ENCODE assay signal across 28 mouse cellular contexts in genomic region chr10:111040078-111040656, GRCm38 (mm10). TPM values are rescaled to one million over a fixed set of nuclear protein-coding genes. Genes with fewer than 3 reads are reported as not detected.
DNase-seq lines count a peak whose midpoint lies in the region; ATAC-seq and TF ChIP-seq lines count a peak whose summit lies in the region.
"Had no signal": no experiment of that assay in that cellular context is flagged by ENCODE, and none has a peak within 500 bp of the region (broad histone marks: within the 10 kb centered on the region; RNA-seq: fewer than 3 reads in every experiment).

No protein-coding gene starts in this region.

- no peak overlapping the region for H3K27ac ChIP-seq in CH12.LX (ENCODE audit: insufficient read depth, low read depth)
- H3K27ac ChIP-seq: forebrain, embryonic 13.5 days; gastrocnemius, adult 2 months; hindbrain, embryonic 15.5 days; layer of hippocampus, adult 2 months; liver, embryonic 12.5 days; macrophage; stomach, embryonic 15.5 days had no signal

- no peak for DNase-seq in frontal cortex, postnatal 10 days (ENCODE audit: low spot score in 2 of 2)
- DNase-seq in left cerebral cortex, adult 9 months (ENCODE audit: low spot score in 2 of 2), result peak; percentile 10 to 13
- DNase-seq in left cerebral cortex, postnatal 4 days, result no peak
- peak; percentile 13 for DNase-seq in CH12.LX (ENCODE audit: extremely low read depth)
- peak; percentile 7 to 43 for DNase-seq in left cerebral cortex, postnatal 14 days (ENCODE audit: low spot score in 2 of 2)
- DNase-seq in cerebellum, postnatal 4 days (ENCODE audit: low spot score in 2 of 2), result no peak
- DNase-seq in embryo, embryonic 11 days, result no peak
- DNase-seq: adrenal gland, postnatal 25 days; cerebellum, adult 18-20 months; cerebellum, postnatal 10 days; gastrocnemius, adult 2 months; gastrocnemius, postnatal 36 days; heart, adult 18-20 months; heart, postnatal 4 days; kidney, adult 11 months; kidney, postnatal 25 days; liver, postnatal 0 days; midbrain, embryonic 14.5 days; thymus, postnatal 14 days had no signal

- intact Hi-C loops in left cerebral cortex, postnatal 4 days (cut with DNase I), result no loop called here
- intact Hi-C loops in left cerebral cortex, postnatal 14 days (cut with DNase I), result no loop called here

- H3K36me3 ChIP-seq in CH12.LX (replicated peaks in 1 of 2; ENCODE audit: control insufficient read depth in 1 of 2, insufficient read depth in 1 of 2, low read length in 1 of 2), result no peaks in the 10 kb centered on the region
- H3K36me3 ChIP-seq: heart, embryonic 12.5 days; hindbrain, embryonic 15.5 days; liver, embryonic 12.5 days; stomach, embryonic 15.5 days had no signal

- H3K4me3 ChIP-seq in CH12.LX (replicated peaks in 1 of 3; ENCODE audit: low read depth in 2 of 3, low read length in 2 of 3, poor library complexity in 1 of 3), result no peak overlapping the region
- H3K4me3 ChIP-seq: forebrain, embryonic 13.5 days; gastrocnemius, adult 2 months; heart, embryonic 12.5 days; hindbrain, embryonic 15.5 days; layer of hippocampus, adult 2 months; liver, embryonic 12.5 days; stomach, embryonic 15.5 days had no signal

- dilution Hi-C loops in CH12.LX (cut with MboI; ENCODE audit: extremely low pct_ligation_motif_present, extremely low pct_unique_long_range_greater_than_20kb, low sequenced_read_pairs), result no loop called here

- no peak for TF ChIP-seq POLR2A in CH12.LX (IDR thresholded peaks at IDR 0.05; ENCODE audit: low read depth, low read length)

- no peak overlapping the region for H3K4me2 ChIP-seq in CH12.LX (ENCODE audit: insufficient read depth, low read depth, poor library complexity, severe bottlenecking)
- H3K4me2 ChIP-seq: forebrain, embryonic 13.5 days; heart, embryonic 12.5 days; hindbrain, embryonic 15.5 days; liver, embryonic 12.5 days; stomach, embryonic 15.5 days had no signal

- TF ChIP-seq CTCF in CH12.LX (conservative IDR thresholded peaks at IDR 0.05 in 1 of 2, IDR thresholded peaks at IDR 0.05 in 1 of 2; ENCODE audit: low read depth in 2 of 2, low read length in 2 of 2), result no peak

- TF ChIP-seq RAD21 in CH12.LX (IDR thresholded peaks at IDR 0.05; ENCODE audit: low read depth, low read length), result no peak

- H3K9me3 ChIP-seq in CH12.LX (replicated peaks; ENCODE audit: low read length), result peaks cover 10% of the 10 kb centered on the region
- H3K9me3 ChIP-seq: hindbrain, embryonic 15.5 days; stomach, embryonic 15.5 days had no signal

- no peak for TF ChIP-seq EP300 in CH12.LX (IDR thresholded peaks at IDR 0.05; ENCODE audit: low read length)

- peaks cover 0 to 6% of the 10 kb centered on the region in 2 experiments; a peak in 1 of 4 replicates for H3K4me1 ChIP-seq in CH12.LX (ENCODE audit: control insufficient read depth in 1 of 2, insufficient read depth in 2 of 2)
- H3K4me1 ChIP-seq: forebrain, embryonic 13.5 days; heart, embryonic 12.5 days; hindbrain, embryonic 15.5 days; liver, embryonic 12.5 days; stomach, embryonic 15.5 days had no signal

- ATAC-seq in frontal cortex, adult (ENCODE audit: low TSS enrichment), result peak; percentile 86
- ATAC-seq: forebrain, embryonic 13.5 days; inflammation-experienced regulatory T-cells, adult 6 months; liver, embryonic 12.5 days; liver, postnatal 0 days had no signal

- in situ Hi-C loops in CH12.LX (cut with MboI; ENCODE audit: low pct_ligation_motif_present, low pct_unique_long_range_greater_than_20kb, low sequenced_read_pairs), result no loop called here

- no peaks in the 10 kb centered on the region for H3K79me2 ChIP-seq in CH12.LX (replicated peaks; ENCODE audit: control insufficient read depth, extremely low read depth, insufficient read depth, poor library complexity, severe bottlenecking)

- no peaks in the 10 kb centered on the region for H3K27me3 ChIP-seq in CH12.LX (replicated peaks)
- H3K27me3 ChIP-seq: forebrain, embryonic 13.5 days; heart, embryonic 12.5 days; hindbrain, embryonic 15.5 days; liver, embryonic 12.5 days; stomach, embryonic 15.5 days had no signal

- no peak overlapping the region for H3K9ac ChIP-seq in CH12.LX (ENCODE audit: insufficient read depth, low read depth)
- H3K9ac ChIP-seq: forebrain, embryonic 13.5 days; heart, embryonic 12.5 days; hindbrain, embryonic 15.5 days; liver, embryonic 12.5 days; liver, postnatal 0 days; stomach, embryonic 15.5 days had no signal

TF ChIP-seq in CH12.LX, 34 proteins besides CTCF, POLR2A, EP300 and RAD21:
- TF ChIP-seq MAX (IDR thresholded peaks at IDR 0.05; ENCODE audit: low read length) (no peak), ETS1 (conservative IDR thresholded peaks at IDR 0.05; ENCODE audit: low read depth, low read length) (peak; percentile 19; the same call in 1 of the 2 replicates)

RNA-seq across cellular contexts. Expression of gene Zdhhc17, which starts 30.2 kb away (rescaled TPM):
- total RNA-seq in left cerebral cortex, postnatal 4 days (2021), result 10 to 100 TPM; 77.7 to 87.0 TPM
- 6.7 and 8.0 TPM in 2 replicates for total RNA-seq in CH12.LX (2012; rRNA removed)
- total RNA-seq in CH12.LX (2014; rRNA removed), result 7.3 and 7.7 TPM in 2 replicates
- 5.1 and 5.8 TPM in 2 replicates for polyA plus RNA-seq in CH12.LX (2012; ENCODE audit: insufficient read length, low read depth)
- 10 to 100 TPM; 87.8 to 89.5 TPM for total RNA-seq in left cerebral cortex, postnatal 14 days (2021)

Comparison
In these comparisons a context has a peak if more than half of its experiments do, and no peak if none do; other contexts are left out.
1. DNase-seq: peak in left cerebral cortex, adult 9 months (2 of 2), CH12.LX (single experiment) and left cerebral cortex, postnatal 14 days (2 of 2); none in frontal cortex, postnatal 10 days (0 of 2), left cerebral cortex, postnatal 4 days (single experiment), cerebellum, postnatal 4 days (0 of 2) and embryo, embryonic 11 days (single experiment).
2. RNA of gene Zdhhc17, which starts 30.2 kb away (total RNA-seq): 87.8 to 89.5 TPM in left cerebral cortex, postnatal 14 days and 77.7 to 87.0 TPM in left cerebral cortex, postnatal 4 days; 6.7 to 8.0 TPM in CH12.LX; every median in the first group is over 4 times any median in the second.